Mouse (Mus musculus): ENCODE results near the gene Mast2.
A peak's percentile ranks its signal among the peaks of the same experiment; 100 is the strongest.

Gene Mast2

DNA sequence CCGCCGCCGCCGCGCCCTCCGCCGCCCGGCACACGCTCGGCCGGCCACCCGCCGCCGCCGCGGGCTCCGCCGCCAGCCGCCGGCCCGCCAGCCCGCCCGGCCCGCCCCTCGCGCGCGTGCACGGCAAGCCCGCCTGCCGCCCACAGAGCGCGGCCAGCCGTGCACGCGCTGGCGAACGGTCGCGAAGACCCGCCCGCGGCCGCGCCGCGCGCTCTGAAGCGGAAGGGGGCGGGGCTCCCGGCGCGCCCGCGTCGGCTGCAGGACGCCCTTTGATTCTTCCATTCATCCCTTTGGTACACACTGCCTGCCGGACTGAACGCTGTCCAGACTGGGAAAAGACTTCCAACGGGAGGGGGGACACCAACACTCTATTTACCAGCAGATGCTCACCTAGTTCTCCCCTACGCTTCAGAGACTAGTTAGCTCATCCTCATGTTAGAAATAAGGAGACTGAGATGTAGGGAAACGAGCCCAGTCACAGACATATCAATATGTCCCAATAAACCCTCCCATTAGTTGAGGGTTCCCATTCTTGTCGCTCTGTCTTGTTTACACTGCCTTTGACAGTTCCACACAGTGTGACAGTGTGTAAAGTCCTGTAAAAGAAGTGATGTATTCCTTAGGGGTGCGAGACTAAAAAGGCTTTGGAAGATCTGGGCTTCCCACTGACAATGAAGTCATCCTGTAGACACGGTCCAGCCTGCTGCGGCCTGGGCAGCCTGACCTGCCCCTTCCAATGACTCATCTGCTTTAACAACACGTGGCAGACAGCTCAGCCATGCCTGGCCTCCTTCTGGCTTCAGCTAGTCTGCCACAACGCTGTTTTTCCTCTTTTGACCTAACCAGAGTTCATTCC lies at the start of gene Mast2:
TSS of gene Mast2 (minus strand) at position 58 of the 856 bp plus-strand sequence.
- peak; percentile 88 for ATAC-seq (ENCODE audit: low TSS enrichment)

DNA sequence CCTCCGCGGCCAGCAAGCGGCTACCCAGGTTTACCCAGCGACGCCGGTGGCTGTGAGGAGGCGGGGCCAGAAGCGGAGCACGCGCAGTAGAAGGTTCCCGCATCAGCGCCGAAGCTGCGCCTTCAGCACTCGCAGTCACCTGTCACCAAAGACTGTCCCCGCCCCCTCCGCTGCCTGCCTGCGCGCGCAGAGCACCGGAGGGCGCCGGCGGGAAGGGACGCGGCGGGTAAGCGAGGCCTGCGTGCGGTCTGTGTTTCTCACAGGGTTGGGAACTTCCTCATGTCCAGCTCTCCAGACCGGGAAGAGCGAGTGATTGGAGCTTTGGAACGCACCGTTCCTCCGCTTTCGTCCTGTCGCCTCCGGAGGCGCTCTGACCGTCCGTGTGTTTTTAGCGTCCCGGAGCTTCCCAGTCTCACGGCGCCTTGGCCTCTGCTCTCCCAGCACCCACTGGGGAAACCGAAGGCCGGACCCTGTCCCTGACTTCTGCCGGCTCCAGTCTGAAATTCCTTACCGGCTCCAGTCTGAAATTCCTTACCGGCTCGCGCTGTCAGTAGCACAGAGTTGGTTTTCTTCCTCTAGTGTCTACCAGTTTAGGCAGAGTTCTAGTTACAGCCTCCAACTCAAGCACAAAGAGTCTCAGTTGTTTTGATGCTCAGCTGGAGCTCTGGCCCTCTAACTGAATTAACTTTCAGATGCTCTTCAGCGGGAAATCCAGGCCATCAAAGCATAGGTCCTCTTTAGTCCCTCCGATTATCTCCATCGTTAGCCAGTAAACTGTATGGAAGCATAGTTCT lies 43.6 kb upstream of the Mast2 start, which contains the start of gene Ipp:
TSS of gene Ipp (plus strand) at position 125 of the 794 bp plus-strand sequence.
- peak; percentile 99 for ATAC-seq (ENCODE audit: low TSS enrichment)

DNA sequence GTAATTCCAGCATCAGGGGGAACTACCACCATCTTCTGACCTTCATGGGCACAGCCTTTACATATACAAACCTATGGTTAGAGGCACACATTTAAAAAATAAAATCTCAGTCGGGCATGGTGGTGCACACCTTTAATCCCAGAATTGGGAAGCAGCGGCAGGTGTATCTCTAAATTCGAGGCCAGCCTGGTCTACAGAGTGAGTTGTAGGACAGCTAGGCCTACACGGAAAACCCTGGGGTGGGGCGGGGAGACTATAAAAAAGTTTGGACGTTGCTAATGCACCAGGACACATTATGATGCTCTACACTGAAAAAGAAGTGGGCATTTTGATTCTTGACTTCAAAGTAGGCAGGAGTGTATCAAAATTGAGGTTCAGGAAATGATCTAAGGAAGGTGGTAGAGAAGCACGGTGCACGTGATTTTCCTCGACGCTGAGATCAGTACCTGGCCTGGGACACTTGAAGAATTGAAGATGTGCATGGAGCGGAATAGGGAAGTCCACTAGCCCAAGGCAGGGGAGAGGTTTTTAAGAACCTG lies 43.0 kb upstream of the Mast2 start:
- ATAC-seq (ENCODE audit: low TSS enrichment), result no peak

DNA sequence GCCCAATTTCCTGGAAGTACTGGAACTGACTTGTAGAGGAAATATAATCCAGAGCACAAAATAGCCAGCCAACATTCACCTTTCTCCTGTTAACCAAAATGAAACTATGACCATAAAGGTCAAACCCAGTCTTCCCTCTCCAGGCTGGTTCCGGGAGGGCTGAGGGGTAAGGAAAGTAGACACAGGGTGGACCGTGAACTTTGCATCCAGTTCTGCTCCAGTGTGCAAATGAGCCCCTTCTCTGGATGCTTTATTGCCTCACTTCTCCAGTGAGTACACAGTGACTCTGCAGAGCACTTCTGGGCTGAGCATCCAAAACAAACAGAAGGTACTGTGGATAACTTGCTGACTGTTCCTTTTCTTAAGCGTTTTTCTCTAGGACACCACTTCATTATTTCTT lies 36.0 kb upstream of the Mast2 start:
- no peak for ATAC-seq (ENCODE audit: low TSS enrichment)

GRCm38 (mm10) chr4:116493646-116494045 lies 29.7 kb upstream of the Mast2 start:
- ATAC-seq (ENCODE audit: low TSS enrichment), result no peak

DNA sequence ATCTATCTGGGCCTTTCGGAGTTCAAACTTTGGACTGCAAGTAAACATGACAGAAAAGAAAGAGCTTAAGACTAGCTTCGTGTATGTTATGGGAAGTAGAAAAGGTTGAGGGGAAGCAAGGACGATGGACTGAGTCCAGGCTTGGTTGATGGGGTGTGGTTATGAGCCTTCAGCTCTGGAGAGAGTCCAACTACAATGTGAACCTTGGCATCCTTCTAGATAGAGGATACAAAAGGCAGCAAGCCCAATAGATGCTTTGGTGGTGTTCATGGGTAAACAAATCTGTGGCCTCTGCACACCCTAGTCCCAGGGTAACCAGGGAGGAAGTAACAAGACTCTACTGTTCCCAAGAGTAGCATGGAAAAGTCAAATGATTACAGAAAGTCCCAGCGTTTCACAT lies 28.5 kb upstream of the Mast2 start:
- no peak for ATAC-seq (ENCODE audit: low TSS enrichment)

DNA sequence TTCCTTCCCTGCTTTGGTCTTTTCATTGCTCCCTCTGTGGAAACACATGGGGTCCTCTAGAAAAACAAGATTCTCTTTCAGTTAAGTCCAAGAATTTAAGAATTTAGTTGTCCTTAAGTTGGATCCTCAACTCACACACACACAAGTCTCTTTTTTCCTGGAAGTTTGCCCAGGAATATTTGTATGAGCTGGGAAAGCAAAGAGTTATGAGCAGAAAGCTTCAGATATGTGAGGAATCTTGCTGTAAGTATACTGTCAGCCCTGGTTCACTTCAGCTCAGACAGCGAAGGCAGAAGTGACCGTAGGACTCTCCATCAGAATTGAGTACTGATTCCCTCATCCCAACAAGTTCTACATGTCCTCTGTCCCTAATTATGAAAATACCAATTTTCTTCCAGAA lies 27.9 kb upstream of the Mast2 start:
- no peak for ATAC-seq (ENCODE audit: low TSS enrichment)

GRCm38 (mm10) chr4:116491119-116491536 lies 27.1 kb upstream of the Mast2 start:
- no peak for ATAC-seq (ENCODE audit: low TSS enrichment)

GRCm38 (mm10) chr4:116483476-116483875 lies 19.5 kb upstream of the Mast2 start:
- ATAC-seq (ENCODE audit: low TSS enrichment), result no peak

GRCm38 (mm10) chr4:116481322-116481721 lies 17.3 kb upstream of the Mast2 start:
- no peak for ATAC-seq (ENCODE audit: low TSS enrichment)

DNA sequence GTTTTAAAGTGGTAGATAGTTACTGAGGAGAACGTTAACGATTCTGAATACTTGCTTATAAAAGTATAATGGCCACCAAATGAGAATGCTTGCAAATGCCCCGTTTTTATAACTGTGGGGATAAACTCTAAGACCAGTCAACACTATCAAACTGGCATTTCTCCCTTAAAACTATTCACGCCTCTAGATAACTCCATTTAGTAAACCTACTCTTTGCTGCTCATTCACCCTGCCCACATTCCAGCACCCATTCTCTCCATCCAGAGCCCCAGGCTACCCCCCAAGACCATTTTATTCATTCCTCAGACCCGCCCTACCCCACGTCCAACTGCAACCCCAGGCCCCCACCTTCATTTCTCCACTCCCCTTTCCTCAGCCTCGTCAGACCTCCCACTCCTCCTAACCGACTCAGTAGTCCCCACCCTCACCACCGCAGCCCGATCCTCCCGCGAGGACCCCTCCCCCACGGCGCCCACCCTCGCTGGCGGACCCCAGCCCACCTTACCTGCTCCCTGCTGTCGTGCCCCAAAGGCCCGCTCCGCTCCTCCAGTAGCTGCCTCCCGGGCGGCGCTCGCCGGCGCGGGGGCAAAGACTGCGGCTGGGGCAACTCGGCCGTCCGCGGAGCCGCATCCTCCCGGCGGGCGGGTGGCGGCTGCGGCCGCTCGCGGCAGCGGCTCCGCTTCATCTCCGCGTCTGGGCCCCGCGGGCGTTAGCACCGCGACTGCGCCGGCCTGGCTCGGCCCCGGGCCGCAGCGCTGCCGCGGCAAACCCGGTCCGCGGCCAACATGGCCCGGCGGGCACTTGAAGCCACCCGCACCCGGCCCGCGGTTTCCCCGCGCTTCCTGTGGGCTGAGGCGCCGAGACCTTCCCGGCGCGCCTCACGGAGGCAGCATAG lies 505 bp downstream of the Mast2 start:
- peak; percentile 31 for ATAC-seq (ENCODE audit: low TSS enrichment)

DNA sequence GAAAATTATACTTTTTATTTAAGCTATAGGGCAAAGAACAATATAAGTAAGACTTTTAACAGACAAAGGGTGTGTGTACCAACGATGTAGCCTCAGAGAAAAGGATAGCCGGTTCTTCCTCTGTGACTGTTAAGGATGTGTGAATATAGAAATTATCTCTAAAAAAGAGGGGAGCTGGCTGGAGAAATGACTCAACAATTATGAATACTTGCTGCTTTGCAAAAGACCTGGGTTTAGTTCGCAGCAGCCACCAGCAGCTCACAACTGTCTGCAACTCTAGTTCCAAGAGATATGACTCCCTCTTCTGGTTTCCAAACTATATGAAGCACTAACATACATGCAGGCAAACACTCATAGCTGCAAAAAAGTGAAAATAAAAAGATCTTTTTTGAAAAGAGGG lies 2.0 kb downstream of the Mast2 start:
- ATAC-seq (ENCODE audit: low TSS enrichment), result no peak

DNA sequence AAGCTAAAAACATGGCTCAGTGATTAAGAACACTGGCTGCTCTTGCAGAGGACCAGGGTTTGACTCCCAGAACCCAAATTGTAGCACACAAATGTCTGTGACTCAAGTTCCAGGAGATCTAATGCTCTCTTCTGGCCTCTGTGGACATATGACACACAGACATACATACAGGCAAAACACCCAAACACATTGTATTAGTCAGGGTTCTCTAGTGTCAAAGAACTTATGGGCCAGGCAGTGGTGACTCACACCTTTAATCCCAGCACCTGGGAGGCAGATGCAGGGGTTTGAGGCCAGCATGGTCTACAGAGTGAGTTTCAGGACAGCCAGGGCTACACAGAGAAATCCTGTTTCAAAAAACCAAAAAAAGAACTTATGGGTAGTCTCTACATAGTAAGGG lies 12.4 kb downstream of the Mast2 start:
- no peak for ATAC-seq (ENCODE audit: low TSS enrichment)

DNA sequence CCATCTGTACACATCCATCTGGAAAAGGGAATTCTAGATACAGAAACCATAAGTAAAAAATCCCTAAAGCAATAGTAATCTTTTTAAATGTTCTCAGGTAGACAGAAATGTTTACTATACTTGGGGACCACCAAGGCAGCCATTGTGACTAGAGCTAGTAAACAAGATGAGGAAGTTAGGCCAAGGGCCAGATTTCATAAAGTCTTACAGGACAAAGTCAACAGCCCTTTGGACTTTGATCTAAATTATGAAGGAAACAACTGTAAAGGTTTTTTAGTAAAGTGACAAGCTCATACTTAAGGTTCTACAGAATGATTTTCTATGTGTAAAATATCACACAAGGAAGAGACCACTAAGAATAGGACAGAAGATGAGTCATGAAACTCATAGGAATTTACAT lies 14.0 kb downstream of the Mast2 start:
- peak; percentile 44; the same call in 1 of the 2 replicates for ATAC-seq (ENCODE audit: low TSS enrichment)

GRCm38 (mm10) chr4:116448673-116449072 lies 15.3 kb downstream of the Mast2 start:
- ATAC-seq (ENCODE audit: low TSS enrichment), result no peak

GRCm38 (mm10) chr4:116439383-116439782 lies 24.6 kb downstream of the Mast2 start:
- no peak for ATAC-seq (ENCODE audit: low TSS enrichment)

- ATAC-seq (ENCODE audit: low TSS enrichment), result no peak
Measured at GRCm38 (mm10) chr4:116438561-116438960, 25.4 kb downstream of the Mast2 start.

DNA sequence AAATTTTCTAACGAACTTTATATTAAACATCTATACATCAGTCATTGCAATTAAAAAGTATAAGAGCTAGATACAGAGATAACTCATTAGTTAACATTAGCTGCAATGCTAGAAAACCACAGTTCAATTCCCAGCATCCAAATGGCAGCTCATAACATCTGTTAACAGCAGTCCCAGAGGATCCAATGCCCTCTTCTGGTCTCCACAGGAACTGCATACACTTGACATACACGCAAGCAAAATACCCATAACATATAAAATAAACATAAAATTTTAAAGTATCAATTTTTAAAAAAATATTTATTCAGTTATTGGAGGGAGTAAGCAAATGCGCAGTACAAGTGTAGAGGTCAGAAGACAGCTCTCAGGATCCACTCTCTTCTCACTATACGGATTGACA lies 28.4 kb downstream of the Mast2 start:
- no peak for ATAC-seq (ENCODE audit: low TSS enrichment)

GRCm38 (mm10) chr4:116422186-116422585 lies 41.8 kb downstream of the Mast2 start:
- ATAC-seq (ENCODE audit: low TSS enrichment), result no peak

- ATAC-seq (ENCODE audit: low TSS enrichment), result no peak
Measured at GRCm38 (mm10) chr4:116421170-116421569, 42.8 kb downstream of the Mast2 start.

- no peak for ATAC-seq (ENCODE audit: low TSS enrichment)
Measured at GRCm38 (mm10) chr4:116412993-116413392, 51.0 kb downstream of the Mast2 start.

DNA sequence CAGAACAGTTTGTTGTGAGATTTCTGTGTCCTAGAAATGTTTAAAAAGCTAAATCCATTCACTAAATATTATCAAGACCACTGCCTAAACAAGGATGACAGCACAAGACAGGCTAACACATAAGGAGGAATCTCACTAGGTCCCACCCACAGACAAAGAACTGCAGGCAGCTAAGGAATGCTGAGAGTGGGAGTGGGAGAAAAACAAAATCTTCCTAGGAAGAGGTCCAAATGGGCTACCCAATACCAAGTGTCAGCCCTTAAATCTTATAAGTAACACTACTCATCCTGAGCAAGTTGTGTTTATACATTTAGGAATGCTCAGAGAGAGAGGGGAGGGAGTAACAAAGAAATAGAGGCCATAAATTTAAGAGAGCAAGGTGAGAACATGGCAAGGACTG lies 52.6 kb downstream of the Mast2 start:
- peak; percentile 80 for ATAC-seq (ENCODE audit: low TSS enrichment)

All from frontal cortex, adult (tissue).